Mouse (Mus musculus): ENCODE measurements around the gene Adgrb3. TPM values are rescaled to one million over a fixed set of nuclear protein-coding genes. Genes with fewer than 3 reads are reported as not detected.

Gene Adgrb3
- polyA plus RNA-seq, 1 experiment from 2014 or later, result 19.9 TPM

- WGBS, result 80% methylated on average over 4 of the region's 4 CpGs
- no peaks in the 10 kb centered on the region for H3K9me3 ChIP-seq
- ATAC-seq (ENCODE audit: low FRiP score, low read depth), result no peak
Observed at GRCm38 (mm10) chr1:25132150-25132824, 697.2 kb downstream of the Adgrb3 start.

GRCm38 (mm10) chr1:25115512-25115911 is 714.0 kb downstream of the Adgrb3 start:
- WGBS, result 82% methylated on average over 11 of the region's 11 CpGs
- Histone ChIP-seq H3K36me3 (no peaks in the 10 kb centered on the region; the same call in 1 of the 2 replicates), H3K9ac (no peak overlapping the region), H3K27ac (no peak overlapping the region), H3K4me2 (replicated peaks) (no peak overlapping the region), H3K4me1 (no peaks in the 10 kb centered on the region), H3K4me3 (no peak overlapping the region), H3K27me3 (replicated peaks) (no peaks in the 10 kb centered on the region), H3K9me3 (no peaks in the 10 kb centered on the region)
- no peak for ATAC-seq (ENCODE audit: low FRiP score, low read depth)

More at GRCm38 (mm10) chr1:25132150-25132824, 697.2 kb downstream of the Adgrb3 start:
- H3K27ac ChIP-seq, result no peak overlapping the region
- H3K27me3 ChIP-seq (replicated peaks), result no peaks in the 10 kb centered on the region
- H3K4me2 ChIP-seq (replicated peaks), result no peak overlapping the region
- H3K4me3 ChIP-seq, result no peak overlapping the region
- no peak overlapping the region for H3K9ac ChIP-seq
- H3K36me3 ChIP-seq, result no peaks in the 10 kb centered on the region
- no peaks in the 10 kb centered on the region for H3K4me1 ChIP-seq

GRCm38 (mm10) chr1:25107500-25108101 is 721.9 kb downstream of the Adgrb3 start:
- H3K27ac ChIP-seq, result no peak overlapping the region

DNA sequence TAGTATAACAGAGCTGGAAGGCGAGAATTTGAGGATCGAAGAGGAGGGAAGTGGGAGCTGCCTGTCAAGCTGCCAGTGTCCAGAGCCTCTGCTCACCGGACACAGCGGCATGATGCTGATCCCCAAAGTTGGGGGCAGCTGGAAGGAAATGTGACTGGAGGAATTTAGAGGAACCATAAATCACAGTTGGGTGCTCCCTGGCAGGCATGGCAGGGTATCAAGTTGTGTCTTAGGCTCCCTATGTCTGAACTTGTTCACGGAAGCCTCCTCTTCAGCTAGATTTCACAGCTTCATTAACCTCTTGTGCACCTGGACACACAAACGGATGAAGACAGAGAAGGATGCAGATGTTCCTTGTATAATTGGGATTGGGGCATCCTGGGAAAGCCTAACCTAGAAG is 722.8 kb downstream of the Adgrb3 start:
- no peak overlapping the region for H3K4me2 ChIP-seq (replicated peaks)
- no peaks in the 10 kb centered on the region; the same call in 1 of the 2 replicates for H3K36me3 ChIP-seq
- H3K9ac ChIP-seq, result no peak overlapping the region
- ATAC-seq (ENCODE audit: low FRiP score, low read depth), result no peak
- H3K27ac ChIP-seq, result no peak overlapping the region
- H3K4me3 ChIP-seq, result no peak overlapping the region
- no peaks in the 10 kb centered on the region for H3K9me3 ChIP-seq
- H3K27me3 ChIP-seq (replicated peaks), result no peaks in the 10 kb centered on the region
- WGBS, result 76% methylated on average over 6 of the region's 6 CpGs
- H3K4me1 ChIP-seq, result peaks cover 3% of the 10 kb centered on the region; the same call in 1 of the 2 replicates

More at GRCm38 (mm10) chr1:25107500-25108101, 721.9 kb downstream of the Adgrb3 start:
- Histone ChIP-seq H3K9me3 (no peaks in the 10 kb centered on the region), H3K36me3 (no peaks in the 10 kb centered on the region; the same call in 1 of the 2 replicates), H3K9ac (no peak overlapping the region), H3K4me2 (replicated peaks) (no peak overlapping the region), H3K4me1 (peaks cover 3% of the 10 kb centered on the region; the same call in 1 of the 2 replicates), H3K27me3 (replicated peaks) (no peaks in the 10 kb centered on the region), H3K4me3 (no peak overlapping the region)
- 66% methylated on average over 3 of the region's 3 CpGs for WGBS
- no peak for ATAC-seq (ENCODE audit: low FRiP score, low read depth)

- Histone ChIP-seq H3K4me3 (no peak overlapping the region), H3K27ac (no peak overlapping the region), H3K9ac (no peak overlapping the region), H3K4me2 (replicated peaks) (no peak overlapping the region), H3K9me3 (no peaks in the 10 kb centered on the region), H3K4me1 (peaks cover 3% of the 10 kb centered on the region; the same call in 1 of the 2 replicates), H3K36me3 (0 out of 2 replicates have a peak, but pooled peaks cover 3% of the 10 kb centered on the region), H3K27me3 (replicated peaks) (no peaks in the 10 kb centered on the region)
- no peak for ATAC-seq (ENCODE audit: low FRiP score, low read depth)
- 75% methylated on average over 4 of the region's 4 CpGs for WGBS
Observed at GRCm38 (mm10) chr1:25105367-25105766, 724.1 kb downstream of the Adgrb3 start.

DNA sequence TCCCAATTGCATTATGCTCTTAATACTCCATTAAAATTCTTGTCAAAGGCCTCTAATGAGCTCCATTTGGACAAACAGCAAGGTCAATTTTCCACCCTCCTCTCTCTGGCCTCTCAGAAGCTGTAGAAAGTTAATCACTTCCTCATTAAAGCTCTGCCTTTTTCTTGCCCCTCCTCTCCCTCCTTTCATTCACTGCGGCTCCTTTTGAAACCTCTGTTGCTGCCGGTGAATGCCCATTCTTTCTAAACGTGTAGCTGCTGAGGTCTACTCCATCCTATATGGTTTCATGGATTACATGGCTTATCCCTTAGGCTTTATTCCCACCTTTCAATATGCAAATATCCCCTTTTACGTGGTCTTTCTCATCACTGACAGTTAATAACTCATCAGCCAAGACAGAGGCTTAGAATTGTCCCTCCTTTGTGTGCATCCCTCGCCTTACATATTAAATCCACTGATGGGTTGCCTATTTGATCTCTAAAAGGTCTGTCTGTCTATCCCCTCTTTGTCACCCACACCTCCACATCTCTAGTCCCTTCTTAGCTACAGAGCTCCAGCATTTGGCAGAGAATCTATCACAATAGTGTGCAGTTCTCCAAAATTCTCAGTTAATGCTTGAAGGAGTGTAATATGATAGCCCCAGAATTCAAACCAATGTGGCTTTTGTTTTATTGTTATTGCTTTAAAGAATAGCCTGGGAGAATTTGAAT is 741.3 kb downstream of the Adgrb3 start:
- H3K9ac ChIP-seq, result no peak overlapping the region
- H3K4me3 ChIP-seq, result no peak overlapping the region
- no peaks in the 10 kb centered on the region for H3K36me3 ChIP-seq
- 10% methylated on average over 5 of the region's 5 CpGs for WGBS
- H3K4me2 ChIP-seq (replicated peaks), result no peak overlapping the region
- H3K27ac ChIP-seq, result 0 out of 2 replicates have a peak overlapping the region, but pooled peaks have one; percentile 20
- H3K27me3 ChIP-seq (replicated peaks), result no peaks in the 10 kb centered on the region
- peaks cover 8% of the 10 kb centered on the region; the same call in 1 of the 2 replicates for H3K4me1 ChIP-seq
- ATAC-seq (ENCODE audit: low FRiP score, low read depth), result peak; percentile 18; the same call in 1 of the 2 replicates
- no peaks in the 10 kb centered on the region for H3K9me3 ChIP-seq

- no peaks in the 10 kb centered on the region for H3K9me3 ChIP-seq
- H3K4me2 ChIP-seq (replicated peaks), result no peak overlapping the region
- 64% methylated on average over 14 of the region's 14 CpGs for WGBS
- H3K27ac ChIP-seq, result no peak overlapping the region
- H3K36me3 ChIP-seq, result no peaks in the 10 kb centered on the region
- no peak overlapping the region for H3K4me3 ChIP-seq
- no peak overlapping the region for H3K9ac ChIP-seq
- H3K4me1 ChIP-seq, result peaks cover 8% of the 10 kb centered on the region; the same call in 1 of the 2 replicates
- H3K27me3 ChIP-seq (replicated peaks), result no peaks in the 10 kb centered on the region
- 0 out of 2 replicates have a peak, but pooled peaks have one; percentile 42 for ATAC-seq (ENCODE audit: low FRiP score, low read depth)
Observed at GRCm38 (mm10) chr1:25085616-25086372, 743.7 kb downstream of the Adgrb3 start.

- no peak overlapping the region for H3K4me2 ChIP-seq (replicated peaks)
- H3K36me3 ChIP-seq, result no peaks in the 10 kb centered on the region
- H3K4me1 ChIP-seq, result no peaks in the 10 kb centered on the region
- no peak for ATAC-seq (ENCODE audit: low FRiP score, low read depth)
- no peaks in the 10 kb centered on the region for H3K9me3 ChIP-seq
- no peaks in the 10 kb centered on the region for H3K27me3 ChIP-seq (replicated peaks)
- WGBS, result 60% methylated on average over 8 of the region's 8 CpGs
- H3K9ac ChIP-seq, result no peak overlapping the region
- no peak overlapping the region for H3K4me3 ChIP-seq
- no peak overlapping the region for H3K27ac ChIP-seq
Observed at GRCm38 (mm10) chr1:25082377-25082776, 747.1 kb downstream of the Adgrb3 start.

DNA sequence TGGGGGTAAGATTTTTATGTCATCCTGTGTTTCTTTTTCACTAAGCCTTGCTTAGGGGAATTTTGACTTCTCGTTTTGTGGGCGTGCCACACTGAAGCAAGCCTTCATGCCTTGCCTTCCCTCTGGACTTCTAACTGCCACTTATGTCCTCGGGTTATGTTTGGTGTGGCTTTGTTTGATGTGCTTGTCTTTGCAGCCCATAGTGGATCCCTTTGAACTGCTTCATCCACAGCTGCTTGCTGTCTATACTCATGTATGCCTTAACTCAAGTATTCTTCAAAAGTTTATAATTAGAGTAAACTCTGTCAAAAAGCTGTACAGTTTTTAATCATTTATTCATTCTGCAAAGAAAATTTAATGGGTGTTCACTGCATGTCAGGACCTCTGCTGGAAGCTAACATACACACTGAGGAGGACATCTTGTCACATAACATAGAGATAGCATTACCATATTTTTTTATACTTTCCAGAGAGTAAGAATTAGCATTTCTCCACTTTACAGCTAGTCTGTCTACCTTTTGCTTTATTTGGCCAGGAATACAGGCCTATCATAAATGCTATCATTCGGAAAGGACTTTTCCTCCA is 748.1 kb downstream of the Adgrb3 start:
- H3K4me3 ChIP-seq, result no peak overlapping the region
- 76% methylated on average over 4 of the region's 4 CpGs for WGBS
- no peaks in the 10 kb centered on the region for H3K27me3 ChIP-seq (replicated peaks)
- H3K4me2 ChIP-seq (replicated peaks), result no peak overlapping the region
- no peaks in the 10 kb centered on the region for H3K4me1 ChIP-seq
- H3K9me3 ChIP-seq, result no peaks in the 10 kb centered on the region
- no peak overlapping the region for H3K27ac ChIP-seq
- H3K36me3 ChIP-seq, result no peaks in the 10 kb centered on the region
- no peak overlapping the region for H3K9ac ChIP-seq
- ATAC-seq (ENCODE audit: low FRiP score, low read depth), result no peak

DNA sequence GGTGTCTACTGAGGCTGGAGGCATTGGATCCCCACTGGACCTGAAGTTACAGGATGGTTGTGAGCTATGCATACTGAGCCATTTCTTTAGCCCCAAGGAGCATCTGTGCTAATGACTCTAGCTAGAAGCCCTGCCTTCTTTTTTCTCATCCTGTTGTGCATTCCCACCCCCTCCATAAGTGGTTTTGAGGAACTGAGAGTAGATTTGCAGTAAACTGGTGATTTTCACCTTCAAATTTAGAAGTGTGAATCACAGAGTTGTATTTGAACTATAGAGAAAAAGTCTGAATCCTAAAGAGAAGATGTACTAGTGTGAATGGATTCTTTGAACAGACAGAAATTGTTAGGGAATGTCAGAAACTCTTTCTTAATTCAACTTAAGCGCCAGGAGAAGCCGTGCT is 750.1 kb downstream of the Adgrb3 start:
- Histone ChIP-seq H3K9ac (no peak overlapping the region), H3K4me1 (no peaks in the 10 kb centered on the region), H3K27ac (no peak overlapping the region), H3K4me2 (replicated peaks) (no peak overlapping the region), H3K9me3 (no peaks in the 10 kb centered on the region), H3K27me3 (replicated peaks) (no peaks in the 10 kb centered on the region), H3K4me3 (no peak overlapping the region), H3K36me3 (no peaks in the 10 kb centered on the region)
- 93% methylated on average over 2 of the region's 2 CpGs for WGBS
- ATAC-seq (ENCODE audit: low FRiP score, low read depth), result no peak

GRCm38 (mm10) chr1:25075952-25076351 is 753.6 kb downstream of the Adgrb3 start:
- 54% methylated on average over 5 of the region's 5 CpGs for WGBS
- Histone ChIP-seq H3K4me2 (replicated peaks) (no peak overlapping the region), H3K36me3 (no peaks in the 10 kb centered on the region), H3K27me3 (replicated peaks) (no peaks in the 10 kb centered on the region), H3K4me3 (no peak overlapping the region), H3K4me1 (no peaks in the 10 kb centered on the region), H3K27ac (no peak overlapping the region), H3K9me3 (no peaks in the 10 kb centered on the region), H3K9ac (no peak overlapping the region)
- ATAC-seq (ENCODE audit: low FRiP score, low read depth), result no peak

Measured in neural tube, embryonic 12.5 days (tissue).